Mouse (Mus musculus) cerebellum, postnatal 36 days (tissue): ENCODE data around the gene Hddc3.
"Not testable (repeated sequence)": the region's sequence is repeated elsewhere in the genome, so short reads cannot be mapped to it uniquely, and the experiment has no call there.

Source experiments
- DNase-seq, 2 experiments: peaks; one replicate each; pipeline ENCODE4 v3.0.0; 2021 to 2022; ENCODE audit warnings: mixed read lengths in 2 of 2

The Hddc3 gene

GRCm38 (mm10) chr7:80371041-80371751 is 28.3 kb downstream of the Hddc3 start, which contains the start of gene Man2a2:
Gene Man2a2 (minus strand): TSS chr7:80371375.
- DNase-seq = peak; percentile 64 to 74

DNA sequence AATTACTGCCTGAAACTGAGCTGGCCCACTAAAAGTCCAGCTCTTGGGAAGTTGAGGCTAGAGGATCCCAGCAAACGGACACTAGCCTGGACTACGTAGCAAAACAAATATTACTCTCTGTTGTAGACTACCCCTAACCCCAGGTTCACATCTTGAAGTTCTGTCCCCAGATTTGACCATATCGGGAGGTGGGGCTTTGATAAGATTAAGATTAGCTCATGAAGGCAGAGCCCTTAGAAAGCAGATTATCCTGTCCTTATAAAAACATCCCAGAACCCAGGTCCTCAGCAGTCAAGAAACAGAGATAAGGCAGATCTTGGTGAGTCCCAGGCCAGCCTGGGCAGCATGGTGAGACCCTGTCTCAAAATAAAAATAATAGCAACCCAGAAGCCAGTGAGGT is 29.3 kb downstream of the Hddc3 start:
- no peak for DNase-seq

- DNase-seq = no peak
Measured at GRCm38 (mm10) chr7:80372667-80373066, 29.8 kb downstream of the Hddc3 start.

- DNase-seq = no peak
Measured at GRCm38 (mm10) chr7:80373352-80373751, 30.4 kb downstream of the Hddc3 start.

GRCm38 (mm10) chr7:80373850-80374249 is 30.9 kb downstream of the Hddc3 start:
- DNase-seq = no peak

DNA sequence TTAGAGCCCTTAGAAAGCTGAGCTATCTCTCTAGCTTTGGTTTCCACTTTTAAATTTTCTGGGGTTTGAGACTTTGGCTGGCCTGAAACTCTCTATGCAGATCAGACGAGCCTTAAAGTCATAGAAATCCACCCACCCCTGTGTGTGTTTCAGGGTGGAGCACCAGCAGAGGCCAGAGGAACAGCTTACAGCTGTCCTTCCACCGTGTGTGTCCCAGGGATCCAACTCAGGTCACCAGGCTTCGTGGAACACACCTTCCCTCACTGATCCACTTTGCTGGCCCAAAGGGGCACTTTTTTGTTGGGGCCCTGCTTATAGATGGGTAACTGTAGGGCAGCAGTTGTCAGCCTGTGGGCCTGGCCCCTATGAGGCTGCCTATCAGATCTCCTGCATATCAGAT is 31.4 kb downstream of the Hddc3 start:
- no peak for DNase-seq

GRCm38 (mm10) chr7:80374733-80375132 is 31.8 kb downstream of the Hddc3 start:
- no peak for DNase-seq

GRCm38 (mm10) chr7:80375376-80376039 is 32.6 kb downstream of the Hddc3 start:
- no peak for DNase-seq

- no peak for DNase-seq
Measured at GRCm38 (mm10) chr7:80376192-80376591, 33.3 kb downstream of the Hddc3 start.

DNA sequence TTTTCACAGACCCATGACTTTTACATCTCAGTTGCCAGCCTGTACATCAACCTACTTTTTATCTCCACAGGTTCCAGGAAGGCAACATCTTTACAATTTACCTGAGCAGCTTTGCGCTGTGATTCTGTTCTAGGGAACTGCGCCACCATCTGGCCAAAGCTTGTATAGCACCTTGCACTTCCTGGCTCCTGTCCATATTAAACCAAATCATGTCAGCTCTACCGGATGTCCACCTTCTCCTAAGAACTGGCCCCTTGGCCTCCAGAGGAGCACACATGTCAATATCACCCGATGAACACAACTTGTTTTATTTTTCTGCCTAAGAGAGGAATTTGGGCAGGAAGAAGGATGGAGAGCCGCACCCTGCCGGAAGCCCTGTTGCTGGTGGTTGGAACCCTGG is 34.6 kb downstream of the Hddc3 start:
- DNase-seq = peak; percentile 81 to 92

GRCm38 (mm10) chr7:80379531-80379930 is 36.6 kb downstream of the Hddc3 start:
- DNase-seq = no peak

DNA sequence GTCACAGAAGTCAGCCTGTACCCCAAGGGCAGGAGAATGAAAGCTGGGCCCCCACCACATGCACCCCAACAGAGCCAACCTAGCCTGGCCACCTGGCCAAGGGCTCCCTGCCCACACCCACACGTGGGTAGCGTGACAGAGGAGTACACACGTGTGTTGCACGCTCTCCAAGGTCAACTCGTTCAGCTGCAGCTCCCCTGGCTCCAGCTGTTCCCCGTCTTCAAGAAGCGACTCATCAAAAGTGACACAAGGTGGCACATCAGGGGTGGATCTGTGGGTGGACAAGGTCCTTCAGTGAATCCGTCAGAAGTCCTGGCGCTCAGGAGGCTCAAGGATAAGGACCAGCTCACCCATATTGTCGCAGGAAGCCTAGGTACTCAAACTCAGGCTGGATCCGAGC is 40.0 kb downstream of the Hddc3 start:
- no peak for DNase-seq

DNA sequence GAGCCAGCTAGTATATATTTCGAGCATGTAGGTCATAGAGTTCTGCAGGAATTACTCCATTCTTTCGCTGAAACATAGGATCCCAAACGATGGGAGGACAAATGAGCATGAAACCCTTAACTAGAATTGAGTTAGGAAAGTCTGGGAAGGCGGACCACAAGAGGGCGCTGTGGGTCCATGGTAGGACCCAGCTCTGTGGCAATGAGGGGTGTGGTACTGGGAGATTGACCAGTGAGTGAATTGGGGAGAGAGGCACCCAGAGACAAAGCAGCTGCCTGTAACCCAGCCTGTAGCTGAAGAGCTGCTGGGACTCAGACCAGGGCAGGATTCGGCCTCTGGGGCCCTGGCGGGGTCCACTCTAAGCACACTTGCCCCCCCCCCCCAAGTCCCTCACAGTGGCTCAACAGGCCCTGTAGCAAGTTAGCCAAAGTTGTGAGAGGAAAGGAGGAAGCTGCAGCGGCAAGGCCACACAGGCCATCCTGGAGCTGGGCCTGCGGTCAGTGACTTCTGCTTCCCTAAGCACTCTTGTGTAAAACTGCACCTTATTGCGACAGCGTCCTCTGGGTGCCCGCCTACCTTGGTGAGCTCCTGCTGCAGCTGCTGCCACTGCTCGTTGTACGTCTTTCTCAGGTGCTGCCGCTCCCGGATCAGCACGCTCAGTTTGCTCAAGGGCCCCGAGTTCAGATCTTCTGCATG is 43.5 kb downstream of the Hddc3 start:
- peak; percentile 90 to 92 for DNase-seq

DNA sequence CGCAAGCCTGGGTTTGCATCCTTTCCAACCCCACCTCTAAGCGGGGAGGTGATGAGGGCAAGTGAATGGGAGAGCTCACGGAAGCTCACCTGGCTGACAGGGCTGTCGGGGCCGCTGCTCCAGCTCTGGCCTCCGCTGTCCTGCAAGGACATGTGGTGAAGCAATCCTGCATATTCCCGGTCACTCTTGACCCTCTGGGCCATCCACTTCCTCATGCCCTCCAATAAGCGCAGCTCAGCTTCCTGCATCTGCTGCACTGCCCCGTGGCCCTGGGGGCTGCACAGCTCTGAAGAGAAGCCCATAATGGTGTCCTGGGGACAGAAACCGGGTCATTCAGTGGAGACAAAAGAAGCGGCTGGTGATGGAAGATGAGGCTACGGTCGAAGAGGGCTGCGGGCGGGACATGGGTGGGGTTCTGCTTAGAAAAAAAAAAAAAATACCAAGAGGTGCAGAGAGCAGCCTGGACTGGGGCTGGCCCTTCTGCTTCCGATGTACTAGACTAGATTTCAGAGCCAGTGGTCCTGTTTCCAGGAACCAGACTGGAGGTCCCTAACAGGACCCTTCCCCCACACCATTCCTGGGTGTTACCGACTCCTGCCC is 44.2 kb downstream of the Hddc3 start:
- DNase-seq = no peak

GRCm38 (mm10) chr7:80387633-80388543 is 45.0 kb downstream of the Hddc3 start, which contains the start of gene Fes:
Gene Fes (minus strand): TSS chr7:80387946.
- no peak for DNase-seq

DNA sequence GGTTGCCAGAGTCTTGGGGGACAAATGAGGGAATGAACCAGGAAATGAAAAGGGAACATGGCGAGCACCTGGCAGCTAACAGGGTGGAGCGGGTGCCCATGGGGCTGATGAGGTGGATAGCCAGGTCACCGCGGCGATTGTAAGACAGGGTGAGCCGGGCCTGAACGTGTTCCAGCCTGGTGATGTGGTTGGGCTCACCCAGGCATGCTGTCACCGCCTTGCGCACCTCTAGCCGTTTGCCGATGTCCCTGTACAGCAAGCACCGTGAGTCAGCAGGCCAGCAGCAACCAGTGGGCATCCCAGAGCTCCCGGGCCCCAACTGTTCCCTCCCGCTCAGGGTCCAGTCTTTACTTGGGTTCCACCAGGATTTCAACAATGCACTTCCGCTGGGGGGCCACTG is 49.2 kb downstream of the Hddc3 start:
- no peak for DNase-seq

DNA sequence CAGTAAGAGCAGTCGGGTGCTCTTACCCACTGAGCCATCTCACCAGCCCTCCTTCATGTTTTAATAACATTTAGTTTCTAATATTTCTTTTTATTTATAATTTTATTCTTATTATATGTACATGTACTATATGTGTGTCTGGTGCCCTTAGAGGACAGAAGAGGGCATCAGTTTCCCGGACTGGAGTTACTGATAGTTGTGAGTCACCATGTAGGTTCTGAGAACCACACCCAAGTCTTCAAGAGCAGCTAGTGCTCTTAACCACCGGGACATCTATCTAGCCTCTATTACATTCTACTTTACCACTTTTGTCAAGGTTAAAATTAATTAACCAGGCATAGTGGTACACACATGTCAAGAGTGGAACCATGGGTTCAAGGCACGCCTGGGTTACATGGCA is 51.7 kb downstream of the Hddc3 start:
- DNase-seq = no peak

DNA sequence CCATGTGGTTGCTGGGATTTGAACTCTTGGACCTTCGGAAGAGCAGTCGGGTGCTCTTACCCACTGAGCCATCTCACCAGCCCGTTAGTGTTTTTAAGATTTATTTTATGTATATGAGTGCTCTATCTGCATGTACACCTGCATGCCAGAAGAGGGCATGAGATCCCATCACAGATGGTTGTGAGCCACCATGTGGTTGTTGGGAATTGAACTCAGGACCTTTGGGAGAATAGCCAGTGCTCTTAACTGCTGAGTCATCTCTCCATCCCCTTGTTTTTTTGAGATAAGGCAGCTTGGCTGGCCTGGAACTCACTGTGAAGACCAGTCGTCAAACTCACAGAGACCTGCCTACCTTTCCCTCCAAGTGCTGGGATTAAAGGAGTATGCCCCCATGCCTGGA is 53.5 kb downstream of the Hddc3 start:
- DNase-seq = not testable (repeated sequence)

DNA sequence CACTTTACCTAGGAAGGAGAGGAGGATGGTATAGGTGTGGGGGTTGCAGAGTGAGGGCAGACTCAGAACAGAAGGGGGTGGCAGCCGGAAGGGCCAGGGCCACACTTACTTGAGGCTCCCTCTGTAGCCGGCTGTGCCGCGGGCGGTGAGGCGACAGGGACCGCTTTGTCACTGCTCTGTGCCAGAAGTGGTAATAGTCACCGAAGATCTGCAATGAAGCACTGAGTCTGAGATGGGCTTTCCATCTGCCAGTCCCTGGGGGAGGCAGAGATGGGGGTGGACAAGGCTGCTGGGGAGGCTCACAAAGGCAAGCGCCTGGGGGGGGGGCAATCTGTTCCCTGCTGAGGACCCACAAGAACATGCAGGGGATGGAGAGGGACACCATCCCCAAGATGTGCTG is 55.1 kb downstream of the Hddc3 start:
- DNase-seq = no peak

- peak in 1 of 2 experiments; percentile 32 for DNase-seq
Measured at GRCm38 (mm10) chr7:80398654-80399444, 55.9 kb downstream of the Hddc3 start.

DNA sequence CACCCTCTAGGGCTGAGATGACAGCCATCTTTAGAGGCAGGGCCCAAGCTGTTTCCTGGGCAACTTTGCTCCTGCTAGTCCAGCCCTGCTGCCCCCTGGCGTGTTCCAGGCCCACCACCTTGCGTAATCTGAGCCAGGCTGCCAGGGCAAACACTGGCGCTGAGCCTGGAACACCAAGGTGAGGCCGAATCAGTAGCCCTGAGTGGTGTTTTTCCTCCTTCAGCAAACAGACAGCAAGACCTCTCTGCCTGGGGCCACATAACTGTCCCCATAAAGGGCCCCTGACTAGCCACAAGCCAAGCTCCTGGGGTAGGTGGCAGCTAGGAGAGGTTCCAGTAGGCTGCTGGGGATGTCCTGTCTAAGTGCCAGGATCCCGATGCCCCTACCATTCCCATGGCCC is 57.2 kb downstream of the Hddc3 start:
- peak; percentile 80 to 82 for DNase-seq
